Mouse (Mus musculus): ENCODE results near the gene Rgs19.

The Rgs19 gene

DNA sequence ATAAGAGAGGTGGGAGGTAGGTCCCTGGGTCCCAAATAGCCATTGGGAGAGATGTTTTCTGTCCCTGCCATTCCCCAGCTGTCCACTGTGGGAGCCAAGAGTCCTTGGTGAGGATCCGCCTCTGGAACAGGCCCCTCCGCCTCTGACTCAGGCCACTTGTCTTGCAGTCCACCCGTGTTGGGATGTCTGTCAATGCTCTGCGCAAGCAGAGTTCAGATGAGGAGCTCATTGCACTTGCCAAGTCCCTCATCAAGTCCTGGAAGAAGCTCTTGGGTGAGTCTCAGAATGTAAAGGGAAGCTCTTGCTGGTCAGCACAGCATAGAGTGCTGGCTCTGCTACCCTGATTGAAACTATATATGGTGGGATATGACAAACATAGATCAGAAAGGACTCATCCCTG, 10.4 kb downstream of the Rgs19 start:
- DNase-seq (ENCODE audit: low read depth): no peak

GRCm38 (mm10) chr2:181681978-181682377, 11.8 kb downstream of the Rgs19 start:
- no peak for DNase-seq (ENCODE audit: low read depth)

GRCm38 (mm10) chr2:181680716-181681117, 13.1 kb downstream of the Rgs19 start:
- peak; percentile 65 for DNase-seq (ENCODE audit: low read depth)

DNA sequence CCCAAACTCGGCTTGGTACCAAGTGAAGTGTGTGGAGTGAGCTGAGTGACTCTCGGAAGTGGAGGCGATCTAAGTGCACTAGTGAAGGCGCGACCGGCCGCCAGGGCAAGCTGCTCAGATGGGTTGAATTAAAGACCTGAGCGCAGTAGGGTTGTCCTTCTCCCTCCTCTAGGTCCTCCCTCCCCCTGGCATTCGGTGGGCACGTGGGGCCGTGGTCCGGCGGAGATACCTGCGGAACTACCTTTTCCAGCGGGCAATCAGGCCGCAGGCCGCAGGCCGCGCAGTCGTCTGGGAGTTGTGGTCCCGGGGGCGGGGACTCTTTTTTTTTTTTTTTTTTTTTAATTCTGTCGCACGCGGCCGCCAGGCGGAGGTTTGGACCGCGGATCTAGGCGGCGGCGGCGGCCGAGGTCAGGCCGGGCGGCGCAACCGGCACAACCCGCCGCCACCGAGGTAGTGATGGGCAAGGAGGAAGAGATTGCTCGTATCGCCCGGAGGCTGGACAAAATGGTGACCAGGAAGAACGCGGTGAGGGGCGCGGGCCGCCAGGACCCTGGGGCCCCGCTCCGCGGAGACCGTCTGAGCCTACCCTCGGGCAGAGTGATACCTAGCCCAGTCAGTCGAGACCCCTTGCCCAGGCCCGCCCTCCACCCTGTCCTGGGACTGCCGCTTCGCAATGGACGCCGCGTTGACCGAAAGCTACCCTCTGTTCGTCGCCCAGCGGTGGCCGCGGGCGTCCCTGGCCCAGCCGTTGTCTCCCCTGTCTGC, 13.6 kb downstream of the Rgs19 start, which contains the start of gene Tcea2:
Tcea2 (plus strand) TSS at position 360 of the 765 bp plus-strand sequence.
- peak; percentile 86 for DNase-seq (ENCODE audit: low read depth)

- peak; percentile 94 for DNase-seq (ENCODE audit: low read depth)
Measured at GRCm38 (mm10) chr2:181678780-181679179, 15.0 kb downstream of the Rgs19 start.

GRCm38 (mm10) chr2:181677755-181678098, 16.1 kb downstream of the Rgs19 start:
- DNase-seq (ENCODE audit: low read depth): no peak

- DNase-seq (ENCODE audit: low read depth): no peak
Measured at GRCm38 (mm10) chr2:181677096-181677754, 16.6 kb downstream of the Rgs19 start.

DNA sequence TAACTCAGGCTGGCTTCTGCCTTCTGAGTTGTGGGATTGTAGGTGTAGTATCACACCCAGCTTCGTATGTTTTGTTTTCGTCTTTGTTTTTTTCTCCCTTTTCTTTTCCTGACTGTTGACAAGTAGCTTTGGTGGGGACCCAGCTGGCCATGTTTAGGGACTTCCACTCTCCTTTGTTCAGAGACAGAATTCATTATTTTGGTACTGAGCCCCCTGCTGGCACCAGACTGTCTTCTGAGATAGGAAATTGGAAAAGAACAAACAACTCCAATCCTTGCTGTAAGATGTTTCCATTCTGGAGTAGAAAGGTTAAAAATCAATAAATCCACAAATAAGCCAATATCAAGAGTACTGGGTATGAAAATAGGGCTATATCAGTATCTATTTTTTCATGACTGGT, 17.4 kb downstream of the Rgs19 start:
- DNase-seq (ENCODE audit: low read depth): peak; percentile 75

- DNase-seq (ENCODE audit: low read depth): peak; percentile 88
Measured at GRCm38 (mm10) chr2:181675454-181675853, 18.3 kb downstream of the Rgs19 start.

DNA sequence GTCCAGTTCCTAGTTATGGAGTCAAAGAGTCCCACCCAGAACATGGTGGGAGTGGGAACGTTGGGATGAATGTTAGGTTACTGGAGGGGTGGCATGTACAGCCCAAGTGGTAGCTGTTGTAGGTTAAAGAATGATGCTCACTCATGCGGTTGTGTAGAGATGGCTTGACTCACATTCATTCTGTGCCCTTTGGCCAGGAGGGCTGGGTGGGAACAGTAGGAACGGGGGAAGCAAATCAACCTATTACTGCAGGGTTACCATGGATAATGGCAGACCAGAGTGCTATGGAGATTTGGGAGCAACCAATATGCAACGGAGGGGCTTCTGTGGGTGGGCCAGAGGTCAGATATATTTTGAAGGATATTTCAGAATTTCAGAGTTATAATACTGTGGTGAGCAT, 18.8 kb downstream of the Rgs19 start:
- DNase-seq (ENCODE audit: low read depth): no peak

GRCm38 (mm10) chr2:181673501-181673900, 20.3 kb downstream of the Rgs19 start:
- DNase-seq (ENCODE audit: low read depth): no peak

- no peak for DNase-seq (ENCODE audit: low read depth)
Measured at GRCm38 (mm10) chr2:181671984-181672383, 21.8 kb downstream of the Rgs19 start.

DNA sequence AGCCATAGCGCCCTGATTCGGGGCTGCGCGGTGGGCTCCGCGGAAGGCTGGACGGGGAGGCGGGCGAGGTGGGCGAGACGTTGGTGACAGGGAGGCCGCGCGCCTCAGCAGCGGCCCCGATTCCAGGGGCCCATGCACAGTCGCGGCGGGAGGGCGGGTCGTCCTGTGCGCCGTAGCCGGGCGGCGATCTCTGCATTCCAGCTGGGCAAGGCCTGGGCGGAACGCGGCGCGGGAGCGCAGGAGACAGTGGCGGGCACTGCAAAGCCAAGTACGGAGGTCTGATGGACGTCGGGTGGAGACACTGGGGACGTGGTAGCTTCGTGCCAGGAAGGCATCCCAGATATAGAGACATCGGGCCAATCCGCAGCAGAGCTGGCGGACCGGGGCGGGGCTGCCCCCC, 22.5 kb downstream of the Rgs19 start, which contains the start of gene Sox18:
Sox18 (minus strand) TSS at position 315 of the 400 bp plus-strand sequence.
- DNase-seq (ENCODE audit: low read depth): no peak

GRCm38 (mm10) chr2:181670913-181671311, 22.9 kb downstream of the Rgs19 start:
- DNase-seq (ENCODE audit: low read depth): no peak

DNA sequence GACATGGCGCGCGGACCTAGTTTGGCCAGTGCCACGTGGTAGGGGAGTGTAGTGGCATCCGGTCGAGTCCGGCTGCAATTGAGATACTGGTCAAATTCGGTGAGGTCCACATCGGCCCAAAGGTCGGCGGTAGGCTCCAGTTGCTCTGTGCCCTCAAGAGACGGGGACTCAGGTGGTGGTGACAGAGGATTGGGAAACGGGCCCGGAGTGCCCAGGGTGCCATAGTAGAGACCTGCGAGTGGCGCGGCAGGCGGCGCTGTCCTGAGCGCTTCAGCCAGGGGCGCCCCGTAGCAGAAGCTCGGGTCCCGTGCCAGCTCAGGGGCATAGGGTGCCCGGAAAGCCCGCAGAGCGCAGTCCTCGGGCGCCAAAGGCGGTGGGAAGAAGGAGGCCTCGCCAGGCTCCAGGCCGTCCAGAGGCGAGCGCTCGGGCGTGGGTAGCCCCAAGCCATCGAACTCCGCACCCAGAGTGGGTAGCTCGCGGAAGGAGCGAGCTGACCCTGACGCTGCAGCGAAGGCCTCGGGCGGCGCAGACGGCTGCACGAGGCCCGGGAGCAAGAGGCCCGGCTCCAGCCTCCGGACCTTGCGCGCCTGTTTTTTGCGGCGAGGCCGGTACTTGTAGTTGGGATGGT, 23.4 kb downstream of the Rgs19 start:
- DNase-seq (ENCODE audit: low read depth): no peak

GRCm38 (mm10) chr2:181663298-181663630, 30.5 kb downstream of the Rgs19 start:
- DNase-seq (ENCODE audit: low read depth): no peak

DNA sequence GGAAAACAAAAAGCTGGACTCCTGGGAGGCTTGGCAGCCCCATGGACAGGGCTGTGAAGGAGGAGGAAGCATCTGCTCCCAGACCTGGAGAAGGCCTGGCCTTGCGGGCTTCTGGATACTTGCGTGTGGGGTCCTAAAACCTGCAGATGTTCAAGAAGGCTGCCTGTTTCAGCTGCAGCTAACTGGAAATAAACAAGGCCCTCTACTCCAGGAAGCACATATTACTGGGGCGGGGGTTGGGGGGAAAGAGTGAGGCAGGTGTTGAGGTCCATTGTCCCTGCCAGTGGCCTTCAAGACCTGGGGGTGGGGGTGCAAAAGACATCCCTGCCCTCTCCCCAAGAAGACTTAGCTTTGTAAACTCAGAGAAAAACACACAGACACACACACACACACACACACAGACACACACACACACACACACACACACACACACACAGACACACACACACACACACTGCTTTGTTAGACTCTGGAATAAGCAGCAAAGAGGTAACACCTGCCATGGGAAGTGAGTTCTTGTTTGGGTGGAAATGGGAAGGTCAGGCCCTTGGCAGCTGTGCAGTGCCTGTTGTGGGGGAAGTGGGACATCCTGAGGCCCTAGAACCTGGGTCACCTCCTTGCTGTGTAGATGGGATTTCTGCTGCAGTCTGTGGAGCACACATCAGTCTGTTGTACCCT, 31.0 kb downstream of the Rgs19 start:
- peak; percentile 32 for DNase-seq (ENCODE audit: low read depth)

GRCm38 (mm10) chr2:181659609-181660055, 34.1 kb downstream of the Rgs19 start:
- DNase-seq (ENCODE audit: low read depth): peak; percentile 95

DNA sequence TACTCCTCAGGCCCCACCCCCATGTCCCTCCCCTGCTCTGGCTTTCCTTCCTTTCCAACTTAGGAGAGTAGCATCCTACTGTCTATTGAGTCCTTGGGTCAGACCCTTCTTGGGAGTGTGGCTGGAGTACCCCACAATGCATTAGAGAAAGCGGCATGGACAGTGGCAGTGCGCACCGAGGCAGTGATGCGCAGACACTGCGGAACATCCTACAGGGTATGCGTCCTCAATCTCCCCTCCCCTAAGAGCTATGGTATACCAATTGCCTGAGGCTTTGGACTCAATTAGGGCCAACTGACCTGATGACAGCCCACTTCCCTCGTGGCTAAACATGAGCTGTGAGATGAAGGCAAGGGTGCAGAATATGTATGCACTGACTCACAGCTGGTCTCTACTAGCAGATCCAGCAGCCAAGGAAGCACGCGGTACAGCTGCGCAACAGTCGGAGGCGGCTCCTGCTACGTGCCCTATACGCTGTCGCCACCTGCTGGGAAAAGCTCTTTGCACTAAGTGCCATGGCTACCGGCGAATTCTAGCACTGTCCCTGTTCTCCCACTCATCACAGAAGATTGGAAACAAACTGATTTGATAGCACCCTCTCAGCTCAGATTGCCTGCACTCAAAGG, 34.7 kb downstream of the Rgs19 start:
- peak; percentile 91 for DNase-seq (ENCODE audit: low read depth)

DNA sequence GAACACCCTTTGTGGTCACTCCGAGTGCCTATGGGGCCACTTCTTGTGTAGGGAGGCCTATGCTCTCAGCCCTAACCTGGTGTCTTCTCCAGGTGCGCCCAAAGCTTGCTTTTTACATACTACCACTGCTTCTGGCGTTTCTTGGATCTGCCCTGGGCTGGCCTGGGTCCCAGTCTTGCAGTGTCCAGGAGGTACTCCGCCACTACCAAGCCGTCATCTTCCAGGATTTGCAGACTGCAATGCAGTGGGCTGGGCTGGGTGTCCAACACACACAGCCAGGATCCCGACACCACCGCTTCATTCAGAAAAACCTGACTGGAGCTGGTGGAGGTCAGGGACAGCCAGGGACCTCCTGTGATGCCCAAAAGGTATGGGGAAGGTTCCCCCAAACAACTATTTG, 35.2 kb downstream of the Rgs19 start:
- DNase-seq (ENCODE audit: low read depth): no peak

- no peak for DNase-seq (ENCODE audit: low read depth)
Measured at GRCm38 (mm10) chr2:181657441-181657840, 36.3 kb downstream of the Rgs19 start.

DNA sequence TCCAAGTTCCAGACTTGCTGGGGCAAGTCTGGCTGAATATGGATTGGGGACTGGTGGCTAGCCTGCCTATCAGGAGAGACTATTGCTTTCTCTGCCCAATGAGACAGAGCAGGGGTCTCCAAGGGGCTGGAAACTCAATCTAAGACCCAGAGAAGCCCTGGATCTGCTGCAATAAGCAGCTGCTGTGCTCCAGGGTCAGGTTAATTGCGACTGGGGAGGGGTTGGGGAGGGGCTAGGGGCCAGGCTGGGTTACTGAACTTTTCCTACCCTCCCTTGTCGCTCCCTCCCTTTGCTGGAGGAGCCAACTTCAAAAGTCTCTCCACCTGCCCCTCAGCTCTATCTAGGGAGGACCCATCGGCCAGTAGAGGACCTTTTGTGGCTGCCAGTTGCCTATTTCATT, 37.0 kb downstream of the Rgs19 start, which contains the start of gene Gm29797:
Gm29797 (plus strand) TSS at position 301 of the 400 bp plus-strand sequence.
- no peak for DNase-seq (ENCODE audit: low read depth)
